ENCODE assay signal across 21 mouse cellular contexts in the genomic region with DNA sequence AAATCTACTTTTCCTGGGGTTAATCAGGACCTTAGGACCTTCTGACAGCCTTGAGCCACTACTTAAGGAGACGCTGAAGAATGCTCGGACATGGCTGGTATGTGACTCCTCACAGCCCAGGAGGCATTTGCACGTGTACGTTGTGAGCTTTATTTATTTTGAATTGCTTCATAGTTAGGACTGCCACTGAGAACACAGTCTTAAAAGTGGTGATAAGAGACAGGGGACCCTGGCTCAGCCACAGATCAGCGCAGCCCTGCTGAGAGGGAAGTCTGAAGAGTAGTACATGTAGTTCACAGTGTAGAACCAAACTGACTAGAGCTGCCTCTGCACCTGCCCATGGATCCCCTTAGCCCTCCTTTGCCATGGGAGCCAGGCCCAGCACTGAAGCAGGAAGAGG. TPM values are rescaled to one million over a fixed set of nuclear protein-coding genes. Genes with fewer than 3 reads are reported as not detected.
DNase-seq lines count a peak whose midpoint lies in the region; ATAC-seq lines count a peak whose summit lies in the region.
"Had no signal": no experiment of that assay in that cellular context is flagged by ENCODE, and none has a peak within 500 bp of the region (broad histone marks: within the 10 kb centered on the region; RNA-seq: fewer than 3 reads in every experiment).

No protein-coding gene starts in this region.

- DNase-seq in heart, adult 11 months: no peak
- peak; percentile 30 for DNase-seq in liver, embryonic 11.5 days (ENCODE audit: low spot score)
- DNase-seq in liver: no peak
- peak; percentile 51 for DNase-seq in midbrain, embryonic 11.5 days (ENCODE audit: low spot score, missing footprints)
- no peak for DNase-seq in c-Kit-positive CD71-positive TER-119-positive erythroid progenitor cells, embryonic 14.5 days (ENCODE audit: low spot score)
- DNase-seq: adrenal gland, adult 2 months; adrenal gland, postnatal 25 days; cerebellum, adult 2 months; cerebellum, postnatal 10 days; forebrain, postnatal 0 days; gastrocnemius, postnatal 14 days; heart, postnatal 14 days had no signal

- H3K9ac ChIP-seq in heart, embryonic 11.5 days (ENCODE audit: low read depth, low read length): 0 out of 2 replicates have a peak overlapping the region, but pooled peaks have one; percentile 22
- H3K9ac ChIP-seq in liver, embryonic 11.5 days (ENCODE audit: low read depth, low read length): no peak overlapping the region
- no peak overlapping the region for H3K9ac ChIP-seq in midbrain, embryonic 11.5 days (ENCODE audit: low read length)
- no peak overlapping the region for H3K9ac ChIP-seq in midbrain, embryonic 16.5 days (ENCODE audit: low read depth, low read length)
- H3K9ac ChIP-seq: forebrain, embryonic 13.5 days; forebrain, postnatal 0 days; heart, embryonic 15.5 days; hindbrain, embryonic 12.5 days had no signal

- ATAC-seq in heart, embryonic 11.5 days (replicated peaks; ENCODE audit: insufficient number of reproducible peaks, low FRiP score, low TSS enrichment): no peak
- ATAC-seq in liver, embryonic 11.5 days (replicated peaks; ENCODE audit: low FRiP score): no peak
- no peak for ATAC-seq in midbrain, embryonic 11.5 days (ENCODE audit: low FRiP score)
- ATAC-seq in midbrain, embryonic 16.5 days: no peak
- ATAC-seq: forebrain, embryonic 13.5 days; forebrain, postnatal 0 days; hindbrain, postnatal 0 days had no signal

- H3K27ac ChIP-seq in heart, embryonic 11.5 days (ENCODE audit: low read depth, low read length): no peak overlapping the region
- no peak overlapping the region for H3K27ac ChIP-seq in liver, embryonic 11.5 days (ENCODE audit: low read depth, low read length)
- no peak overlapping the region for H3K27ac ChIP-seq in midbrain, embryonic 11.5 days (ENCODE audit: low read depth, low read length)
- no peak overlapping the region for H3K27ac ChIP-seq in midbrain, embryonic 16.5 days (ENCODE audit: low read length)
- H3K27ac ChIP-seq: embryonic facial prominence, embryonic 10.5 days; forebrain, embryonic 13.5 days; heart, embryonic 15.5 days; hindbrain, embryonic 12.5 days; hindbrain, postnatal 0 days had no signal

- H3K4me1 ChIP-seq in heart, embryonic 11.5 days (ENCODE audit: control insufficient read depth, insufficient read depth, low read length): peaks cover 7% of the 10 kb centered on the region; the same call in 1 of the 2 replicates
- H3K4me1 ChIP-seq in liver, embryonic 11.5 days (replicated peaks; ENCODE audit: control insufficient read depth, insufficient read depth, low read length): peaks cover 13% of the 10 kb centered on the region
- no peaks in the 10 kb centered on the region for H3K4me1 ChIP-seq in midbrain, embryonic 11.5 days (ENCODE audit: control insufficient read depth, insufficient read depth, low read length)
- no peaks in the 10 kb centered on the region for H3K4me1 ChIP-seq in midbrain, embryonic 16.5 days (ENCODE audit: control insufficient read depth, insufficient read depth, low read length)
- H3K4me1 ChIP-seq: forebrain, embryonic 13.5 days; hindbrain, embryonic 12.5 days had no signal

- no peak overlapping the region for H3K4me2 ChIP-seq in heart, embryonic 11.5 days
- peak overlapping the region; percentile 52; the same call in 1 of the 2 replicates for H3K4me2 ChIP-seq in liver, embryonic 11.5 days
- H3K4me2 ChIP-seq in midbrain, embryonic 11.5 days: no peak overlapping the region
- H3K4me2 ChIP-seq in midbrain, embryonic 16.5 days (ENCODE audit: low read length): no peak overlapping the region
- H3K4me2 ChIP-seq: forebrain, embryonic 13.5 days; hindbrain, embryonic 12.5 days had no signal

- H3K36me3 ChIP-seq in heart, embryonic 11.5 days (ENCODE audit: control insufficient read depth, insufficient read depth, low read length): no peaks in the 10 kb centered on the region
- H3K36me3 ChIP-seq in liver, embryonic 11.5 days (ENCODE audit: control insufficient read depth, insufficient read depth, low read length): no peaks in the 10 kb centered on the region
- no peaks in the 10 kb centered on the region for H3K36me3 ChIP-seq in midbrain, embryonic 11.5 days (ENCODE audit: control insufficient read depth, insufficient read depth, low read length)
- no peaks in the 10 kb centered on the region for H3K36me3 ChIP-seq in midbrain, embryonic 16.5 days (ENCODE audit: control insufficient read depth, insufficient read depth, low read length)
- H3K36me3 ChIP-seq: embryonic facial prominence, embryonic 10.5 days; heart, embryonic 15.5 days; hindbrain, embryonic 12.5 days had no signal

- no peak overlapping the region for H3K4me3 ChIP-seq in heart, embryonic 11.5 days (ENCODE audit: low read depth, low read length)
- H3K4me3 ChIP-seq in liver, embryonic 11.5 days (ENCODE audit: low read depth, low read length): no peak overlapping the region
- H3K4me3 ChIP-seq in midbrain, embryonic 11.5 days (ENCODE audit: low read depth, low read length): no peak overlapping the region
- H3K4me3 ChIP-seq in midbrain, embryonic 16.5 days (ENCODE audit: low read depth, low read length): no peak overlapping the region
- H3K4me3 ChIP-seq: embryonic facial prominence, embryonic 10.5 days; forebrain, embryonic 13.5 days; heart, embryonic 15.5 days; hindbrain, embryonic 12.5 days had no signal

- no peaks in the 10 kb centered on the region for H3K9me3 ChIP-seq in heart, embryonic 11.5 days (replicated peaks; ENCODE audit: control insufficient read depth, low read length)
- no peaks in the 10 kb centered on the region for H3K9me3 ChIP-seq in liver, embryonic 11.5 days (ENCODE audit: control insufficient read depth, low read length)
- no peaks in the 10 kb centered on the region for H3K9me3 ChIP-seq in midbrain, embryonic 11.5 days (ENCODE audit: control insufficient read depth, low read length)
- no peaks in the 10 kb centered on the region for H3K9me3 ChIP-seq in midbrain, embryonic 16.5 days (replicated peaks; ENCODE audit: control insufficient read depth, low read length, poor library complexity, severe bottlenecking)
- H3K9me3 ChIP-seq: embryonic facial prominence, embryonic 10.5 days; forebrain, embryonic 13.5 days; heart, embryonic 15.5 days; hindbrain, embryonic 12.5 days had no signal

- no peaks in the 10 kb centered on the region; the same call in 1 of the 2 replicates for H3K27me3 ChIP-seq in heart, embryonic 11.5 days (ENCODE audit: control insufficient read depth, insufficient read depth, low read length)
- no peaks in the 10 kb centered on the region for H3K27me3 ChIP-seq in liver, embryonic 11.5 days (replicated peaks; ENCODE audit: control insufficient read depth, insufficient read depth, low read length)
- H3K27me3 ChIP-seq in midbrain, embryonic 11.5 days (ENCODE audit: control insufficient read depth, insufficient read depth, low read length): no peaks in the 10 kb centered on the region
- no peaks in the 10 kb centered on the region for H3K27me3 ChIP-seq in midbrain, embryonic 16.5 days (ENCODE audit: control insufficient read depth, insufficient read depth, low read depth, low read length)
- H3K27me3 ChIP-seq: forebrain, embryonic 13.5 days; heart, embryonic 15.5 days; hindbrain, embryonic 12.5 days had no signal

- WGBS in heart, embryonic 11.5 days (ENCODE audit: insufficient replicate concordance): 50% methylated on average over 5 of the region's 5 CpGs
- WGBS in liver, embryonic 11.5 days: 66% methylated on average over 5 of the region's 5 CpGs
- WGBS in midbrain, embryonic 11.5 days: 82% methylated on average over 5 of the region's 5 CpGs
- WGBS in midbrain, embryonic 16.5 days: 88% methylated on average over 5 of the region's 5 CpGs

RNA-seq across cellular contexts. Expression of a gene that starts 3.5 kb away (rescaled TPM):
- 0.11 and 0.18 TPM in 2 replicates for polyA plus RNA-seq in heart, embryonic 11.5 days (2014; fragmentation: Nextera tagmentation; extraction: Ambion mirVana)
- polyA plus RNA-seq in liver, embryonic 11.5 days (2014; fragmentation: Nextera tagmentation; extraction: Ambion mirVana): 0.10 and 0.16 TPM in 2 replicates
- 0.04 and 0.07 TPM in 2 replicates for polyA plus RNA-seq in midbrain, embryonic 11.5 days (2014; fragmentation: Nextera tagmentation; extraction: Ambion mirVana)
- polyA plus RNA-seq in midbrain, embryonic 16.5 days (2015; fragmentation: Nextera tagmentation; extraction: Ambion mirVana): not detected in 2 replicates
- polyA plus RNA-seq: C2C12; embryonic facial prominence, embryonic 10.5 days; forebrain, postnatal 0 days; hindbrain, embryonic 12.5 days; hindbrain, postnatal 0 days had no signal

RNA-seq across cellular contexts. Expression of a gene that starts 9.6 kb away (rescaled TPM):
- 719 and 795 TPM in 2 replicates for polyA plus RNA-seq in heart, embryonic 11.5 days (2014; fragmentation: Nextera tagmentation; extraction: Ambion mirVana)
- 1,252 and 1,388 TPM in 2 replicates for polyA plus RNA-seq in liver, embryonic 11.5 days (2014; fragmentation: Nextera tagmentation; extraction: Ambion mirVana)
- 841 and 881 TPM in 2 replicates for polyA plus RNA-seq in midbrain, embryonic 11.5 days (2014; fragmentation: Nextera tagmentation; extraction: Ambion mirVana)
- polyA plus RNA-seq in midbrain, embryonic 16.5 days (2015; fragmentation: Nextera tagmentation; extraction: Ambion mirVana): 508 and 533 TPM in 2 replicates

RNA-seq across cellular contexts. Expression of a gene that starts 20.2 kb away (rescaled TPM):
- polyA plus RNA-seq in heart, embryonic 11.5 days (2014; fragmentation: Nextera tagmentation; extraction: Ambion mirVana): 52.5 and 59.9 TPM in 2 replicates
- polyA plus RNA-seq in liver, embryonic 11.5 days (2014; fragmentation: Nextera tagmentation; extraction: Ambion mirVana): 47.8 and 53.9 TPM in 2 replicates
- polyA plus RNA-seq in midbrain, embryonic 11.5 days (2014; fragmentation: Nextera tagmentation; extraction: Ambion mirVana): 47.6 and 49.6 TPM in 2 replicates
- 108 TPM in 2 replicates for polyA plus RNA-seq in midbrain, embryonic 16.5 days (2015; fragmentation: Nextera tagmentation; extraction: Ambion mirVana)

RNA-seq across cellular contexts. Expression of a gene that starts 35.1 kb away (rescaled TPM):
- not detected in 2 replicates for polyA plus RNA-seq in heart, embryonic 11.5 days (2014; fragmentation: Nextera tagmentation; extraction: Ambion mirVana)
- polyA plus RNA-seq in liver, embryonic 11.5 days (2014; fragmentation: Nextera tagmentation; extraction: Ambion mirVana): not detected in 2 replicates
- not detected in 2 replicates for polyA plus RNA-seq in midbrain, embryonic 11.5 days (2014; fragmentation: Nextera tagmentation; extraction: Ambion mirVana)
- polyA plus RNA-seq in midbrain, embryonic 16.5 days (2015; fragmentation: Nextera tagmentation; extraction: Ambion mirVana): 0.68 and 1.3 TPM in 2 replicates
- polyA plus RNA-seq: adrenal gland, adult 2 months; C2C12; embryonic facial prominence, embryonic 10.5 days; embryonic facial prominence, embryonic 14.5 days; heart, embryonic 15.5 days; hindbrain, embryonic 12.5 days had no signal

Comparison
In these comparisons a context has a peak if more than half of its experiments do, and no peak if none do; other contexts are left out.
1. DNase-seq: peak in liver, embryonic 11.5 days (single experiment) and midbrain, embryonic 11.5 days (single experiment); none in heart, adult 11 months (single experiment), liver (single experiment) and c-Kit-positive CD71-positive TER-119-positive erythroid progenitor cells, embryonic 14.5 days (single experiment).